Mouse (Mus musculus) ES-E14 (cell line): Measurements from ENCODE around the gene Serping1. TPM values are rescaled to one million over a fixed set of nuclear protein-coding genes. Genes with fewer than 3 reads are reported as not detected.

Experiments
- DNase-seq: peaks from one replicate; pipeline ENCODE4 v3.0.0-alpha.2; 2013; ENCODE audit warnings: low read depth, low spot score
- H3K27ac ChIP-seq: 2 replicates; pipeline ENCODE4 v1.5.1; 2012; ENCODE audit warnings: low read depth, mild to moderate bottlenecking, low read length, moderate library complexity, mixed read lengths; ENCODE audit not compliant: poor library complexity, insufficient read depth, severe bottlenecking
- H3K36me3 ChIP-seq: 2 replicates; pipeline ENCODE4 v1.6.1; 2012; ENCODE audit warnings: mild to moderate bottlenecking, low read length, moderate library complexity, mixed read lengths; ENCODE audit not compliant: control insufficient read depth, poor library complexity, insufficient read depth, severe bottlenecking
- H3K4me1 ChIP-seq, 2 experiments: fragments of 150-350 bp in 1 of 2; sonication (generic) in 1 of 2; 2 replicates each; pipeline ENCODE4 v1.6.1; 2012; ENCODE audit warnings: low read length in 2 of 2, mild to moderate bottlenecking in 1 of 2, mixed read lengths in 1 of 2; ENCODE audit not compliant: control insufficient read depth in 2 of 2, insufficient read depth in 2 of 2, poor library complexity in 1 of 2
- H3K4me3 ChIP-seq, 2 experiments: fragments of 150-350 bp in 1 of 2; sonication (generic) in 1 of 2; 2 replicates each; pipeline ENCODE4 v1.5.1; 2012; ENCODE audit warnings: low read length in 2 of 2, low read depth in 1 of 2, mild to moderate bottlenecking in 1 of 2, mixed read lengths in 1 of 2; ENCODE audit not compliant: insufficient read depth in 1 of 2, poor library complexity in 1 of 2, severe bottlenecking in 1 of 2
- H3K9ac ChIP-seq: 2 replicates; pipeline ENCODE4 v1.6.1; 2012; ENCODE audit warnings: low read depth, mild to moderate bottlenecking, low read length, mixed read lengths; ENCODE audit not compliant: poor library complexity, insufficient read depth, severe bottlenecking
- H3K9me3 ChIP-seq: fragments of 150-350 bp; sonication (generic); 2 replicates; pipeline ENCODE4 v1.6.1; 2012; ENCODE audit warnings: low read depth, mild to moderate bottlenecking, low read length; ENCODE audit not compliant: control insufficient read depth, insufficient read depth
- CHD2 ChIP-seq: IDR thresholded peaks from 2 replicates; pipeline ENCODE4 v1.6.1; 2014; ENCODE audit warnings: mild to moderate bottlenecking, low read depth, low read length, inconsistent platforms
- HCFC1 ChIP-seq: IDR thresholded peaks from 2 replicates; pipeline ENCODE4 v1.6.1; 2012; ENCODE audit warnings: low read length, inconsistent platforms, borderline replicate concordance; ENCODE audit not compliant: insufficient read depth
- MAFK ChIP-seq: IDR thresholded peaks from 2 replicates; pipeline ENCODE4 v1.6.1; 2014; ENCODE audit warnings: mild to moderate bottlenecking, low read depth, low read length, inconsistent platforms; ENCODE audit not compliant: insufficient read depth
- ZC3H11A ChIP-seq: IDR thresholded peaks from 2 replicates; pipeline ENCODE4 v1.6.1; 2012; ENCODE audit warnings: low read depth, mild to moderate bottlenecking, inconsistent platforms, low read length, borderline replicate concordance
- ZNF384 ChIP-seq: IDR thresholded peaks from 2 replicates; pipeline ENCODE4 v1.6.1; 2012; ENCODE audit warnings: low read depth, low read length, inconsistent platforms
- in situ Hi-C, 2 experiments: fragments of 600-800 bp; cut with MboI; formaldehyde crosslinking; loops; one replicate each; pipeline ENCODE4 v1.15.1; 2025; ENCODE audit warnings: low sequenced_read_pairs in 2 of 2, inconsistent platforms in 1 of 2; ENCODE audit not compliant: unreplicated experiment in 2 of 2
- total RNA-seq: library from RNA; depleted of rRNA; stranded (reverse); fragments of 300-350 nt; gene quantifications from 2 replicates; pipeline ENCODE4 v1.2.3, GENCODE M21; 2012; rRNA removed

The Serping1 gene
- total RNA-seq, 1 experiment: 6.3 TPM

DNA sequence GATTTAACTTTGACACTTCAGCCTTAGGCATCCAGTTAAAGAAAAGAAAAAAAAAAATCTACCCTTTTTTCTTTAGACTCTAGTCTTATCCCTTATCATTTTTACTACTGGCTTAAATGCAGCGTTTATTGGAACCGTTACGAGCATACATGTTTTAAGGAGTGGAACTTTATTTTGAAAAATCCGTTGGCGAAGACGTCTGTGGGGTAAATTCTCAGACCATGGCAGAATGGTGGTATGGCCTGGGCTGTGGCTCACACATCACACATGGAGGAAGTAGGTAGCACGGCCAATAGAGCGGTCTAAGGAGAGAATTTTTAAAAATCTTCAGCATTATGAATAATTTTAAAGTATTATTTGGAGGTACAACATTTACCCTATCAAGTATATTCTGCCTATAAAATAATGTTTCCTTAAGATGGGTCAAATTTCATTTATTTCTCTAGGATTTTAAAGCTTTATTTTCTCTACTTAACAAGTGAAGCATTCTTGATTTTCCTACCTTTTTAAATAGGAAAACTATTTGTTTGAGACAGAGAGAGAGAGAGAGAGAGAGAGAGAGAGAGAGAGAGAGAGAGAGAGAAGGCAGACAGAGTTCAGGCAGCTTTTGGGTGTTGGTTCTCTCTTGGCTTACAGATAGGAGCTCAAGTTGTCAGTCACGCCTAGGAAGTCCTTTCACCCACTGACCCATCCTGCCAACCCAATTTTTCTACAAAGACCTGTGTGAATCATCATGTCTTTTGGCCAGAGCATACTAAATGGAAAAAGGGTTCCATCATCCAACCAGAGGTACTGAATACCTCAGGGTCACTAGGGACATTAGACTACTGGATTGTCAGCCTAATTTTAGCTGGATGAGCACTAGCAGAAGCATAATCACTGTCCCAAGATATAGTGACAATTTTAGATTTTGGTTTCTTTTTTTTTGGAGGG lies 58.6 kb downstream of the Serping1 start:
- Histone ChIP-seq H3K4me1 (peaks cover 3 to 5% of the 10 kb centered on the region in 2 experiments; a peak in 3 of 4 replicates), H3K4me3 (peak overlapping the region; percentile 74 to 90), H3K9me3 (no peaks in the 10 kb centered on the region), H3K9ac (peak overlapping the region; percentile 81; the same call in 1 of the 2 replicates), H3K36me3 (no peaks in the 10 kb centered on the region), H3K27ac (no peak overlapping the region)
- in situ Hi-C loops: no loop called here
- DNase-seq: no peak
- TF ChIP-seq MAFK (no peak), CHD2 (no peak), ZC3H11A (no peak), HCFC1 (no peak), ZNF384 (no peak)

DNA sequence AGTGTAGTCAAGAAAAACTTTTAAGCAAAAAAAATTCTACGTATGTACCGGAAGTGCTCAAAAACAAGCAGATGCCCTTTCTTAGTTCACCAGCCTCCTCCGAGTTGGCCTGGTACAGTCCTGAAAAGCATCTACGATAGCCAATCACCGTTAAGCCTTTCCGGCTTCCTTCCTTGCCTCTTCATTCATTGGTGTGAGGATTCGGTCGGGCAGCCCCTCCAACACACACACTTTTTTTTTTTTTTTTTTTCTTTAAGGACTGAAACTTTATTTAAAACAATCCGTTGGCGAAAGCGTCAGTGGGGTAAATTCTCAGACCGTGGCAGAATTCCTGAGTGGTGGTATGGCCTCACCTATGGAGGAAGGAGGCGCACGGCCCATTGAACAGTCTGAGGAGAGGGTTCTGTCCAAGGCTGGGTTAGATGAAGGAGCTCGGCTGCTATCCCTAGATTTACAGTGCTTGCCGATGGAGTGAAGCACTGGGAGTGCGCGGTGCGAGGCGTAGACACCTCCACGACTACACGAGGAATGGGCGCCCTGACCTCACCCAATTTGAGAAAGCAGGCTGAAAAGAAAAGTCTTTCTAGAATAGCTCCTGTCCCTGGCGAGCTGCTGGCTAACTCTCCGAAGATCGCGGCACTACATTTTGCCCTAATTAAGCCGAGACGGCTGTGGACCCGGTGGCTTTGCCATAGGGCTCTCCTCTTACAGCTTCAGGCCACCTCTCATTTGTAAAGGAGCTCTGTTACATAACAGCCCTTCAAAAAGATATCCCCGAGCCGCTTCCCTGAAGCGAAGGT lies 59.5 kb downstream of the Serping1 start:
- peak overlapping the region; percentile 74 to 90 for H3K4me3 ChIP-seq
- DNase-seq: peak; percentile 86

More for the DNA sequence above, 59.5 kb downstream of the Serping1 start:
- Histone ChIP-seq H3K27ac (peak overlapping the region; percentile 57), H3K4me1 (peaks cover 3 to 5% of the 10 kb centered on the region in 2 experiments; a peak in 3 of 4 replicates), H3K36me3 (no peaks in the 10 kb centered on the region), H3K9ac (peak overlapping the region; percentile 81), H3K9me3 (no peaks in the 10 kb centered on the region)
- peak; percentile 100 for TF ChIP-seq ZNF384
- peak; percentile 78 for TF ChIP-seq CHD2
- TF ChIP-seq MAFK: peak; percentile 86
- TF ChIP-seq ZC3H11A: no peak
- TF ChIP-seq HCFC1: peak; percentile 87
- in situ Hi-C loops: no loop called here

Other genes starting within 250 kb of the Serping1 start
- gene Ctnnd1, start 124.7 kb downstream of the Serping1 start, total RNA-seq: 48.2 and 51.5 TPM in 2 replicates
- gene Btbd18, start 116.4 kb downstream of the Serping1 start, total RNA-seq: 3.2 and 3.6 TPM in 2 replicates
- gene Selenoh, start 104.7 kb downstream of the Serping1 start, total RNA-seq: 546 and 589 TPM in 2 replicates
- gene Gm28635, start 97.4 kb downstream of the Serping1 start, total RNA-seq: 1.1 and 2.7 TPM in 2 replicates
- 17.1 and 31.4 TPM in 2 replicates for gene Med19, start 97.0 kb downstream of the Serping1 start, total RNA-seq
- 160 and 193 TPM in 2 replicates for gene Tmx2, start 96.3 kb downstream of the Serping1 start, total RNA-seq
- gene Zdhhc5, start 60.3 kb downstream of the Serping1 start, total RNA-seq: 34.8 and 39.0 TPM in 2 replicates
- gene Clp1, start 48.1 kb downstream of the Serping1 start, total RNA-seq: 28.6 and 36.4 TPM in 2 replicates
- 0.89 and 1.8 TPM in 2 replicates for gene Ypel4, start 41.4 kb downstream of the Serping1 start, total RNA-seq
- gene Gm19426, start 31.8 kb downstream of the Serping1 start, total RNA-seq: 13.1 and 14.6 TPM in 2 replicates
- gene Ube2l6, start 23.4 kb upstream of the Serping1 start, total RNA-seq: 0.58 and 1.9 TPM in 2 replicates
- gene Smtnl1, start 47.2 kb upstream of the Serping1 start, total RNA-seq: 4.4 and 4.9 TPM in 2 replicates
- gene Timm10, start 51.6 kb upstream of the Serping1 start, total RNA-seq: 60.2 and 73.5 TPM in 2 replicates
- gene Slc43a1, start 63.4 kb upstream of the Serping1 start, total RNA-seq: 30.2 and 47.0 TPM in 2 replicates
- gene Rtn4rl2, start 111.3 kb upstream of the Serping1 start, total RNA-seq: 0.79 and 0.80 TPM in 2 replicates
- 12.9 and 13.8 TPM in 2 replicates for gene Slc43a3, start 161.1 kb upstream of the Serping1 start, total RNA-seq
- gene Prg2, start 205.0 kb upstream of the Serping1 start, total RNA-seq: not detected in 2 replicates
- not detected in 2 replicates for gene Prg3, start 212.8 kb upstream of the Serping1 start, total RNA-seq